Mouse (Mus musculus) CD4-positive, CD25-positive, alpha-beta regulatory T cell, adult 2 months (primary cell): ENCODE results near the gene Slc24a4.
A peak's percentile ranks its signal among the peaks of the same experiment; 100 is the strongest.
"Not testable (repeated sequence)": the region's sequence is repeated elsewhere in the genome, so short reads cannot be mapped to it uniquely, and the experiment has no call there.

Experiments used
- DNase-seq: peaks from one replicate; pipeline ENCODE4 v3.0.0-alpha.2; 2012; ENCODE audit warnings: low read depth, low spot score

The Slc24a4 gene

DNA sequence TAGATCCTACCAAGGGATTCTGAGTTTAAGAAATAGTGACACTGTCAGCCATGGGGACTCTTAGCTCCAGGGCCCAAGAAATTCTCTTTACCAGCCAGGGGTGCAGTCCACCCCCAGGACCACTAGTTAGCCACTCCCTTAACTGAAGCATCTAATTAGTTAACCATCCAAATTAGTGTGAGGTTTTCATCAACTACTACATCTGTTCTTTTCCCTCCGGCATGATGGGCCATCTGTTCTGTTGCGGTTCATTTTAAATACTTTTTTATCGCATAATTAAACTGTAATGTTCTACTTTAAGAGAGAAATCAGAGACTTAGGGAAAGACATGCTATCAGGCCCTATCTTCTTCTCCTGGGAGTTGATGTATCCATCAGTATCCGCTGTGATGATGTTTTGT lies 121.8 kb downstream of the Slc24a4 start:
- DNase-seq = no peak

DNA sequence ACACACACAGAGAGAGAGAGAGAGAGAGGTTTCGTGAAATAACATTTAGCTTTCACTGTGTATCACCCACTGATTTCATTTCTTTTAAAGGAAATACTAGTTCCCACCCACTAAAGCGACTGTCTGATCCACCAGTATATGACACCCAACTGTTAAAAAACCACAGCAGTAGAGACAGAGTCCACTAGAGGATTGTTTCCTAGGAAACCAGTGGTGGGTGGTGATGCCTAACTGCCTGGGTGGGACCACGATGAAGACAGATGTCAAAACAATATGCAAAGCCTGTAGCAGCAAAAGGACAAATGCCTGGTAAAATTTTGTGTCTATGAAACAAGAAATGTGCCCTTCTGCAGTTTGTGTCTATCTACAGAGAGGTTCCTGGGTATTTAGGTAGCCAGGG lies 122.5 kb downstream of the Slc24a4 start:
- no peak for DNase-seq

DNA sequence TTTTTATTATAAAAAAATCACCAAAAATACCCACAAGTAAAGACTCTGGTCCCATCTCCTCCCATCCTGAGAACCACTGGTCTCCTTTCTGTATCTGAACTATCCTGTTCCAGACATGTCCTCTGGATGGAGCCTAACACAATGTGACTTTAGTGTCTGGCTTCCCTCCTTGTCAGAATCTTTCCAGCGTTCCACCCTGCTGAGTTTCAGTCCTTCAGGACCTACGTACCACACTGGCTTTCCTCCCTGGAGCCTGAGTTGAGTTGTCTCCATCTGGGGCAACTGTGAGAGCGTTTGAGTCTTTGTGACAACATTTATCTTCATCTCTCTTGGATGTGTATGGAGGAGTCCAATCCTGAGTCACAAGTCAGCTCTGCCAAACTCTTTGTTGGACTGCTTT lies 123.5 kb downstream of the Slc24a4 start:
- DNase-seq = no peak

DNA sequence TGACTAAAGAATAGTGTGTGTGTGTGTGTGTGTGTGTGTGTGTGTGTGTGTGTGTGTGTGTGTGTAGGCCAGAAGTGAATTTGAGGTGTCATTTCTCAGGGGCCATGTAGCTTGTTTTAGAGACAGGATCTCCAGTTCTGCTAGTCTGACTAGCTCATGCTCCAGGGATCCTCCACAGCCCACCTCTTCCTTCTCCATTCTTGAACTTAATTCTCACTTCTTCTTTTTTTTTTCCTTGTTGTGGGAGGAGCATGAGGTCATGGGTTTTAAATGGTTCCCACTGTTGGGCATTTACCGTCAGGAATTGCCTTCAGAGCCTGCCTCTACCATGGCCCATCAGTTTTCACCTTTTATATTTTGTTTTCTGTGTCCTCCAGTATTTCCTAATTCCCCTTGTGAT lies 124.0 kb downstream of the Slc24a4 start:
- no peak for DNase-seq

DNA sequence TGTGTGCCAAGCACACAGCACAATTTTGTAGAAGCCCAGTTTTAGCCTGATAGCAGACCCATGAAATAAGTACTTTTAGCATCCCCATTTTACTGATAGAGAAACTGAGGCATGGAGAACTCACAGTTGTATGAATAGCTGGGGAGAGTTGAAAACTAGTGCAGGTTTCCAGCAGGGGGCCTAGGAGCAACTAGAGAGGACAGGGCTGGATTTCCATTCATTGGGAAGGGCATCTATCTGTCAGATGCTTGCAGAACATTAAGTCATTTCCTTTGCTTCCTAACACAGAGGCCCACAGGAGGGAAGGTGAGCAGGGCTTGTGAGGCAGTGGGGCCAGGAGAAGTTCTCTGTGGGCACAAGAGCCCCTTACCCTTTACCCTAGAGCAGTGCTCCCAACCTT lies 126.5 kb downstream of the Slc24a4 start:
- DNase-seq = peak; percentile 18

DNA sequence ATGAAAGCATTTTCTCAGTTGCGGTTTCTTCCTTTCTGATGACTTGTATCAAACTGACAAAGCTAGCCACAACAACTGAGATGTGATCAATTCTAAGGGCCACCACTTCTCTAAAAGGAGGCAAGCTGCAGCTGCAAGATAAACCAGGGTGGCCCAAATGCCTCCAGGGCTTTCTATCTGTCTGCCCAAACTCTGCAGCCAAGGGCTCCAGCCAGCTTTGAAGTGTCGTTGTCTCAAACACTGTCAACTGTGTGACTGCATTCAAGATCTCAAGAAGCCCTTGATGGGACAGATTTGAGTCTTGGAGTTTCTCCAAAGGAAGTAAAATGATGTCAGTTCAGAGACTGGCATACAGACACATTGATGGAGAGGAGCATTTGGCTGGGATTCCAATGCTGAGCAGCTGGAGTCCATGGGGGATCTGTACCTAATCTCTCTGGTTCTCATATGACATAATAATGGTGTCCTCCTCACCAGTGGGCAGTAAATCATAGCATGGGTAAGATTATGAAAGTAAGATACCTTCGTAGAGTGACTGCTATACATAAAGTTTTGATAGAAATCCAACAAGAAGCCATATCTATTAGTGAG lies 130.1 kb downstream of the Slc24a4 start:
- no peak for DNase-seq

DNA sequence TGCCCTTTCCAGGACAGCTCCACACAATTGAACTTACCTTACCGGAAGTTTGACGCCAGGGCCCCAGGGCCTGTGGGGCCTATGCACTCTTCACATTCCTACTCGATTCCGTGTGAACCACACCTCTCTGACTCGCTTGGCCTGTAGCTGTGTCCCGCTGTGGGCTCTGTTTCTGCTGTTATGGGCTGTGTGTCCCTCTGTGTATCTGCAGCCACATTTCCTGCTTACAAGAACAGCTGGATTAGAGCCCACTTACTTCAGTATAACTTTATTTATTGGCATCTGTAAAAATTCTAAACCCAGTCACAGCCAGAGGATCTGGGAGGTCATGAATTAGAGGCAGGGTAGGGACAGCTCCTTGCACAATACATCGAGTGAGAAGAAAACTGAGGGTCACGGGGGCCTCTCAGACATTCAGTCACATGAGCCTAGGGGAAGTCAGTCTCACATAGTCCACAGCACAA lies 133.4 kb downstream of the Slc24a4 start:
- DNase-seq = no peak

DNA sequence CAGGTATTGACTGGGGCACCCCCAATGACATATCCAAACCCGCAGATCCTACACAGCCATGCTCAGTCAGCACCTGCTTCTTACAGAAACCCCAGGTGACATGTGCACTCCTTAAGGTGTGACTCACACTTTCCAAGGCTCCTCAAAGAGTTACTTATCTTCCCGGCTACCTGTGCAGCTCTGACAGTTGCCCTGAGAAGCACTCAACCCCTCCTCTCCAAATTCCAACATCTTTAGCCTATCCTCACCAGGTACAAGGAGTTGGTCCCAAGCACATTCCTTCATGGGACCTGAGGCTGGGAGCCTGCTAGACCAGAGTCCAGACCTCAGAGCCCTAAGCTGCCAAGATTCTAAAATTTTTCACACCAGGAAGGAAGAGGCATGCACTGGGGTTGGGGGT lies 134.3 kb downstream of the Slc24a4 start:
- no peak for DNase-seq

DNA sequence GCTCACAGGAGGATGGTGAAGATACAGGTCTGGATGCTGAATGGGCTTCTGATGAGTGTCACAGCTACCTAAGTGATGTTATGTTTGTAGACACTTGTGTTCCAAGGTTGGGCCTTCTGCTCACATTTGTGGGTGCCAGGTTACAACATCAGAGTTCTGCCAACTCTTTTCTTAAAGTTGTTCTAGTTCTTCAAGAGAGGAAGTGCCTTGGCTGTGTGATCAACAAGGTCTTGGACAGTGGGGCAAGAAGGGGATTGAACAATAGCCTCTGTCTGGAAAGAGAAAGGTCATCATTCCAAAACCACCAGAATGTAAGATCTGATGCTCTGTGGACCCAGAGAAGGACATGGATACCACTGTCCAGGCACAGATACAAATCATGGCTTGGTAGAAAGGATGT lies 134.7 kb downstream of the Slc24a4 start:
- no peak for DNase-seq

DNA sequence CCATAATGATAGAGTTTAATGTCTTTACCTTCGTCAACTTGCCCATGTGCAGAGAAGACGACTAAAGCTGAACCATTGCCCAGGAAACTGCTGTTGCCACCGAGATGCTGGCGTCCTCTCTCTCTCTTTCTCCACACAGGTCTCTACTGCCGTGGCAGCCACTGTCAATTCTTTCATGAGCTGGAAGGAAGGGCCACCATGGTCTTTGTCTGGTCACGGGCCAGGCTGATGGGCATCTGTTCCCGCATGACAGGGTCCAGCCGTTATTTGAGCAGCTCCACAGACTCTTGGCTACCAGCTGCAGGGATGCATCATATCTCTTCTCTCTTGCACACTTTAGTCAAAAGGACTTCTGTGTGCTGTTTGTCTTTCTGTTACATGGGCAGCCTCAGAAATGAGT lies 137.9 kb downstream of the Slc24a4 start:
- no peak for DNase-seq

DNA sequence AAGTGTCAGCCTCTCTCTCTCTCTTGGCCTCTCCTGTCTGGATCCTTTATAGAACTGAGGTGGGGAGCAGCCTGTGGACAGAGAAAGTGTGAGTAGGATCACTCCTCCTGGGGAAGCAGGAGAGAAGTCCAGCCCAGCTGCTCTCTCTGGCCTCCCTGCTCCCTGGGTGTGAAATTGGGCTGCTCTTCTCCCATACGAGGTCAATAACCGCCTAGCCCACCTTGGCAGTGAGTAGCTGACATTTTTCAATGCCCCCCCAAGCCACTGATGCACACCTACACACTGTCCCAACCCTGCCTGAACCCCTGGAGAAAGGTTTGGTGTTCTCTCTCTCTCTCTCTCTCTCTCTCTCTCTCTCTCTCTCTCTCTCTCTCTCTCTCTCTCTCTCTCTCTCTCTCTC lies 140.6 kb downstream of the Slc24a4 start:
- no peak for DNase-seq

DNA sequence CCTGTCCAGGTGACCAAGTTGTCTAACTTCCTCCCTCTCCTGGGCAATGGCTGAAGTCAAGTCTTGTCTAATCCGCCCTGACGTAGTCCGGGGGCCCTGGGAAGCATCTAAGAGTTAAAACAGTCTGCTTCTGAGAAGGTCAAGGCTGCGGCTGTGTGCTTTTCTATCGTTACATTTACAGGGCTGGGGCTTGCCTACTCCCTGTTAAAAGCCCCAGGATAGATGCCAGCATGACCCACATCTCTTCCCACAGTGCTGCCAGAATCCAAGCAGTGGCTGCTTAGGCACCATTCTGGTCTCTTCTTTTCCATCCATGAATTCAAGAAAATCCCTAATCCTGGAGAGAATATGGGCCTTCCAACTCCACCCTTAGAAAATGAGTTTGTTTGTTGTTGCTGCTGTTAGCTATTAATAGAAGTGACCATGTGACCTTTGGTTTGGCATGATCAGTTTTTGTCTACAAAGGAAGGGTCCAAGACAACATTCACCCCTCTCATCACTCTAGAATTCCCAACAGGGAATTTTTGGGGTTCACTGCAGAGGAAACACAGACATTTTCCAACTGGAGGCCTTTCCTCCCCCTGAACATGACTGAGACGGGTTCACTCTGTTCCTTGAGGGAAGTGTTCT lies 142.4 kb downstream of the Slc24a4 start:
- DNase-seq = no peak

DNA sequence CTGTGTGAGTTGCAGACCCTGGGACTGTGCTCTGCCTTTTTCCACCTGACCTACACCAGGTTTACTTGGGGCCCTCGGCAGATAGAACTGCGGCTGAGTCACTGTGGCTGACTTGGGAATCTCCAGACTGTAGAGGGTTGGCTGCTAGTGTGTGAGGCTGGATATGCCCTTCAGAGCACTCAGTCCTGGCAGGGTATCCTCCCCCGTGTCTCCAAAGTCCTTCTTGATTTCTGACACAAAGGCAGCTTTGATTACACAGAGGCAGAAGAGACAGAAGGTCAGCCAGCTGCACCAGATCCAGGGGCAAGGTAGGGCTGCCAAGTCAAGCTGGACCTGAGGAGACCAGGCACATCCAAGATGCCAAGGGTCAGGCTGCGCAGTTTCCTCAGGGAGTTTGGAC lies 142.9 kb downstream of the Slc24a4 start:
- no peak for DNase-seq

DNA sequence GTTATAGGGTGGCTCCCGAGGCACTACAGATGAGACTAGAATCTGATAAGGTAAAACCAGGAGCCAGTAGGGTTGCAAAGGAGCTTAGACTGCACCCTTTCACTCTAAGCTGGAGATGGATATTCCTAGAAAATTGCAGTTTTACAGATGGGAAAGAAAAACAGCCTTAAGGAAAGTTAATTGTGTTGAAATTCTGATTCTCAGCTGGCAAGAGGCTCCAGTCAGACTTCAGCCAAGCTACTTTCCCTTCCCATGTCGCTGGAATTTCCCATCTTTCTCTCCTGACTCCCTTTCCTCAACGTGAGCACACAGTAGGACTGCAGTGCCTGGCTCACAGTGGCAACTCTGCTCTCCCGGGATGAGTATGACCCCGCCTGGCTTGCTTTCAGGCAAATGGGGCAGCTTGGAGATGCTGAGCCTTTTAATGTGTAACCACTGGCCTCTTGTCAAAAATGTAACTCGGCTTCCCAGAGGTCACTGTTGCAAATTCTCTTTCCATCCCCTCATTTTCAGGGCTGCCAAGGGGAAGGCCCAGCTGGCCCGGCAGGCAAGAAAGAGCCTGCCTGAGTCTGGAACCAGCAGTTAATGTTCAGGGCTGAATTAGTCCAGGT lies 147.4 kb downstream of the Slc24a4 start:
- DNase-seq = no peak

DNA sequence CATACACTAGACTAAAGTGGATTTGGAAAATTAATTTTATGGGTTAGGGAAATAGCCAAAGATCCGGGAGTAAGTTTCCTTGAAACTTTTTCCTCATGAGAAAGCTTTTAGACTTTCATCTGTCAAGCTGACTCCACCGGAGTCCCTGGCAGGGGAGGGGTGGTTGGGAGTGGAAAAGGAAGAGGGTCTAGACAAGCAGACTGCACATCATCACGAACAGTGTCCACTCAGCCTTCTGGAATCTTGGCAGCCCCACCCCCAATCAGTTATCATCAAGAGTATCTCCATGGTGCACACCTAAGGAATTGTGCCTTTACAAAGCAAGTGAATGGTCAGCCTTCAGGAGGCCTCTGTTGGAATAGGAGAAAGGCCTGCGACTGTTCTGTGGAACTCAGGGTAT lies 151.8 kb downstream of the Slc24a4 start:
- DNase-seq = not testable (repeated sequence)

DNA sequence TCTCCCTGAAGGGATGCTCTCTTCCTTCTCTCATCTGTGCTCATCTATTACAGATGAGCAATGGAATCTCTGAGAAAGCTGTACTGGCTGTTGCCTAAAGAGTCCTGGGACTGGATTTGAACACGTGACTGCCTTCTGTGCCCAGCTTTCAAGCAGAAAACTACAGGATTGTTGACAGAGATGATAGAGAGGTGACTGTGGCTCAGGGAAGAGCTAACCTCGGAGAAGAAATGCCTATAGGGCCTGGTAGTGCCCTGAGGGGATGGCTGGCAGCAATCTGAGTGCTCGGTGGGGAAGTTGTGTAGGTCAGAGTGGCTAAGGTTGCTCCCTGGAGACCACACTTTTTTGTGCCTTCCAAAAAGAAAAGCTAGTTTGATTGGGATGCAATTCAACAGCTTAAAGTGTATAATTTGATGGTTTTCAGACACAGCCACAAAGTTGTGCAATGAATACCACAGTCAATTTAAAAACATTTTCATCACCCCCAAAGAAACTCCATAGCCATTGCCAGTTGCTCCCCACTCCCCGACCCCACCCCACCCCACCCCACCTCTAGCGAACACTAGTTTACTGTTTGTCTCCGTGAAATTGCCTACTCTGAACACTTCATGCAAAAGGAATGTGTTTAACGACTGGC lies 152.5 kb downstream of the Slc24a4 start:
- no peak for DNase-seq

DNA sequence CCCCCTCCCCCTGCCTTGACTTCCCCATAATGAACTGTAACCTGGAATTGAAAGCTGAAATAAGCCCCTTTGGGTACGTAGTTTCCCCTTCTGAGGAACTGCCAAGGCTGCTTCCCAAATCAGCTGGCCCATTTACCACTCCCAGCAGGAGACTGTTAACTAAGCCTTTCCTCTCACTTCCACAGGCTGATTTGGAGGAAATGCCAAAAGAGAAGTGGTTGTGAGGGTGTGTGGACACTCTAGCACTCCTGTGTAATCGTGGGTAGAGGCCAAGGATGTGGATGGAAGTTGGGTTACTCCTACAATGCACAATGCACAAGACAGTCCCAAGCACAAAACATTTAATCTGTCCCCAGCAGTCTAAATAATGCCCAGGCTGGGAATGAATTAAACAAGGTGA lies 153.6 kb downstream of the Slc24a4 start:
- DNase-seq = no peak

DNA sequence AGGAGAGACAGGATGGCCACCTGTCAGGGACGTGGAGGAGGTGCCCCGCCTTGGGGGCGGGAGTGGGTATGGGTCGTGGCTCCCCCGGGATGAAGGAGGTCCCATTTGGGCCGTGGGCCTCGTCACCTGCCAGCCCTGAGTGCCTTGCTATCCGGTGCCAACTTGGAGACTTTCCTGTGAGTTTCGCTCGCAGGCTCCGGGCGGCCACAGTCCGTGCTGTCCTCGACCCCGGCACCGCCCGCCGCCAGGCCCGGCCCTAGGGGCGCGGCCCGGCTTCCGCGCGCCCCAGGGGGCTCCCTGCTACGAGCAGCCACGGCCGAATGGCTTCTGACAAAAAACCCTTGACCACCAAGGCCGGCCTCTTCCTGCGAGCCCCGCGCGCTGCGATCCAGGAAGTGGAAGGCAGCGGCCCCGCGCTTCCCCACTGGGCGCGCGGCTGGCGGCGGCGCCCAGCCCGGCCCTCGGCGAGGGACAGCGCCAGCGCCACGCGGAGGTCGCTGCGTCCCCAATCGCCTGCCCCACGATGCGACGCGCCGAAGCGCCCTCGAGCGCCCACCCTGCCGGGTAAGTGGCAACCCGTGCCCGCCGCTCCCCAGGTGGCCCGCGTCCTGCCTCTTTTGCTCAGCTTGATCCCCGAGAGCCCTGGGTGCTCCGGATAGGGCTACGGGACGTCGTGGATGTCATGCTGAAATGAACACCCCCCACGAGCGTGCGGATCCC lies 154.4 kb downstream of the Slc24a4 start, which contains the start of gene Rin3:
Gene Rin3, plus strand, starts transcription at position 286 of the 720 bp plus-strand sequence.
- peak; percentile 61 for DNase-seq

DNA sequence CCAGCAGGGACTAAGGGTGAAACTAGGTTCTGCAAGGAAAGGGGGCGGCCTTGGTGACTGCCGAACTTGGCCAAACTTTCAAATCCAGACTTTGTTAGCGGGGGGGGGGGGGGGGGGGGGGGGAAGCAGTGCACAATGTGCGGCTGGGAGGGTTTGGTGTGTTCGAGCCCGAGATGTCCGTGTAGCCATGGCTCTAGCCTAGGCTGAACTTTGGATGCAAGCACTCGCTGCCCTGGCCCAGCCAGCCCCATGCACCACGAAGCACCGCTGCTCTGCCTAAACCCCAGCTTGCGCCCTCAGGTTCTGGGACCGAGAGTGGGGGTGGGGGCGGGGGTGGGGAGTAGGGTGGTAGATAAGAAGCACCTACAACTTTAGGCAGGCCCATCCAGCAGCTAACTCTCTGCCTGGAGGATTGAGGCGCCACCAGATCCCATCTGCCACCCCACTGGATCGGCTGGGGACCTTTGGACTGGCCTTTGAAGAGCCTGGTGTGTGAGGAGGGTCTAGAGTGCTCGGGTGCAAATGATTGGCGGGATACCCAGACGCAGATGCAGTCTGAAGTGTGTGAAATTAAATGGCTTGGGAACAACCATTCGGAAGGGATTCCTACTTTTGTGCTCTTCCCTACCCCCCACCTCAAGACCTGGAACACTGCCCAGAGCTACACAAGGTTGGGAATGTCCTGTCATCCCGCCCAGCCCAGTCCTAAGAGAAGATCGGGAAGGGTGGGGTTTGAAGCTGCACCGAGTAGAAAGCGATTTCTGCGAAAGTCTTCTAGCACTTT lies 155.1 kb downstream of the Slc24a4 start:
- DNase-seq = peak; percentile 42

DNA sequence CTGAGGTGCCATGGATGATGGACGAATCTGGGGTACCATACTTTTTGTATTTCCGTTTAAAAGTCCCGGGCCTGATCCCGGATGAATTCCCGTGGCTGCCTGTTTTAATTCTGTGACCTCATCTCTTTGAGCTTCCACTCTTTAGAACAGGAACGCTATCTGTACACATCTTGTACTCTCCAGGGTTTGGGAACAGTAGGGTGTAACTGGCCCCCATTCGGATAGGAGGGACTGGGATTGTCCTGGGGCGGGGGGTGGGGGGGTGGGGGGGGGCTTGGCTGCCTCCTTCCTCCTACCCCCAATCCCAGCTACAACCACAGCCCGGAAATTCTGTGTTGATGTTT lies 155.7 kb downstream of the Slc24a4 start:
- DNase-seq = no peak

DNA sequence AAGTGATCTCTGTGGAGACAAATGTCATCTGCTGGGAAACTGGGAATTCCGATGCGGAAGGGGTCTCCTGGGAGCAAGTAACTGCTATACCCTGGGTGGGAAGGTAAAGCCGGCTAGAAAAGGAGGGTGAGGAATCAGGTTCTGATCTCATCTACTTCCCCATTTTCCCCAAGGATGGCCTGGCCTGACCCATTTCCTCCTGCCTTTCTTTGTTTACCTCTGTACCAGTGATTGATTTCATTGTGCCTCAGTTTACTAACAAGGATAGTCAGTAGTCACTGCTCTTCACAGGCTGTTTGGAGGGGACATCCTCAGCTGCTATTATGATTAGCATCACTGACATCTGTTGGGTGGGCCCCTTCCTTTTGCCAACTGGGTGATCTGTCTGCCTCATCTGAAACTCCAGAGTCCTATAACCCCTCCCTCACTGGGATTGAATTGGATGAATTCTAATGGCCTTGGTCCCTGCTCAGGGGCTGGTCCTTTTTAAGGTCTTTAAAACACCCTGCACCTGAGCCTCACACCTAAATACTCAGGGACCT lies 156.2 kb downstream of the Slc24a4 start:
- no peak for DNase-seq
